Mouse (Mus musculus): Measurements from ENCODE around the gene Tspan15.

Tspan15 gene

GRCm38 (mm10) chr10:62189303-62189702, 41.7 kb downstream of the Tspan15 start:
- no peak for DNase-seq

GRCm38 (mm10) chr10:62186882-62187281, 44.2 kb downstream of the Tspan15 start:
- DNase-seq = peak; percentile 74

GRCm38 (mm10) chr10:62183053-62183452, 48.0 kb downstream of the Tspan15 start:
- peak; percentile 94 for DNase-seq

GRCm38 (mm10) chr10:62182471-62183014, 48.5 kb downstream of the Tspan15 start:
- no peak for DNase-seq

- DNase-seq = no peak
Measured at GRCm38 (mm10) chr10:62181701-62182100, 49.4 kb downstream of the Tspan15 start.

GRCm38 (mm10) chr10:62179944-62180343, 51.1 kb downstream of the Tspan15 start:
- DNase-seq = no peak

GRCm38 (mm10) chr10:62174533-62175313, 56.3 kb downstream of the Tspan15 start:
- no peak for DNase-seq

- DNase-seq = no peak
Measured at GRCm38 (mm10) chr10:62173941-62174448, 57.1 kb downstream of the Tspan15 start.

- DNase-seq = no peak
Measured at GRCm38 (mm10) chr10:62172841-62173553, 58.1 kb downstream of the Tspan15 start.

- DNase-seq = no peak
Measured at GRCm38 (mm10) chr10:62162410-62162809, 68.6 kb downstream of the Tspan15 start.

GRCm38 (mm10) chr10:62149929-62150328, 81.1 kb downstream of the Tspan15 start:
- DNase-seq = no peak

GRCm38 (mm10) chr10:62147466-62148248, 83.4 kb downstream of the Tspan15 start:
- DNase-seq = no peak

GRCm38 (mm10) chr10:62145957-62146356, 85.1 kb downstream of the Tspan15 start:
- no peak for DNase-seq

GRCm38 (mm10) chr10:62143820-62144219, 87.2 kb downstream of the Tspan15 start, which contains the start of gene Fam241b:
Fam241b (minus strand) TSS chr10:62143920.
- DNase-seq = no peak

GRCm38 (mm10) chr10:62138040-62138439, 93.0 kb downstream of the Tspan15 start:
- DNase-seq = no peak

GRCm38 (mm10) chr10:62137150-62137549, 93.9 kb downstream of the Tspan15 start:
- DNase-seq = no peak

GRCm38 (mm10) chr10:62135696-62136470, 95.2 kb downstream of the Tspan15 start:
- no peak for DNase-seq
